Mouse (Mus musculus) C2C12 (cell line): Measurements from ENCODE around the gene Myadm. TPM values are rescaled to one million over a fixed set of nuclear protein-coding genes. Genes with fewer than 3 reads are reported as not detected.

Source experiments
- H3K27me3 ChIP-seq: one replicate; pipeline ENCODE4 v1.6.1; 2011; ENCODE audit not compliant: control insufficient read depth, insufficient read depth, insufficient read length
- H3K36me3 ChIP-seq: one replicate; pipeline ENCODE4 v1.6.1; 2011; ENCODE audit not compliant: control insufficient read depth, insufficient read depth
- H3K4me3 ChIP-seq: one replicate; pipeline ENCODE4 v1.5.1; 2011; ENCODE audit warnings: mild to moderate bottlenecking, control low read depth; ENCODE audit not compliant: poor library complexity, insufficient read depth, severe bottlenecking
- H3K79me2 ChIP-seq: one replicate; pipeline ENCODE4 v1.6.1; 2011; ENCODE audit not compliant: control insufficient read depth, insufficient read depth
- H3K79me3 ChIP-seq: one replicate; pipeline ENCODE4 v1.6.1; 2011; ENCODE audit warnings: low read depth, control low read depth
- H3ac ChIP-seq: one replicate; pipeline ENCODE3; 2011; ENCODE audit warnings: low read depth; ENCODE audit not compliant: control insufficient read depth, insufficient read length
- CEBPB ChIP-seq: IDR thresholded peaks from one replicate; pipeline ENCODE4 v1.6.1; 2011; ENCODE audit warnings: low read depth, mild to moderate bottlenecking, control low read depth, moderate library complexity
- CTCF ChIP-seq: IDR thresholded peaks from one replicate; pipeline ENCODE4 v1.5.1; 2011; ENCODE audit not compliant: control insufficient read depth, insufficient read depth, insufficient read length
- FOSL1 ChIP-seq: IDR thresholded peaks from one replicate; pipeline ENCODE4 v1.8.0; 2011; ENCODE audit warnings: mild to moderate bottlenecking, low read length; ENCODE audit not compliant: poor library complexity, insufficient read depth, severe bottlenecking
- MAX ChIP-seq: IDR thresholded peaks from one replicate; pipeline ENCODE4 v1.6.1; 2011; ENCODE audit warnings: mild to moderate bottlenecking, control low read depth
- MYOD1 ChIP-seq: IDR thresholded peaks from one replicate; pipeline ENCODE4 v1.6.1; 2011; ENCODE audit warnings: low read depth; ENCODE audit not compliant: control insufficient read depth, insufficient read length
- MYOG ChIP-seq: IDR thresholded peaks from one replicate; pipeline ENCODE4 v1.6.1; 2011; ENCODE audit not compliant: control insufficient read depth, insufficient read length; ENCODE audit errors: extremely low read depth
- USF1 ChIP-seq: IDR thresholded peaks from one replicate; pipeline ENCODE4 v1.6.1; 2011; ENCODE audit warnings: low read depth, mild to moderate bottlenecking, control low read depth, moderate library complexity
- polyA plus RNA-seq: library from polyadenylated mRNA; unstranded; fragments of >200 nt; fragmentation: generic; extraction: Trizol; gene quantifications from one replicate; pipeline ENCODE4 v1.2.1, GENCODE M21; 2012; ENCODE audit warnings: missing spikeins

Gene Myadm
- polyA plus RNA-seq, 1 experiment, result 157 TPM

DNA sequence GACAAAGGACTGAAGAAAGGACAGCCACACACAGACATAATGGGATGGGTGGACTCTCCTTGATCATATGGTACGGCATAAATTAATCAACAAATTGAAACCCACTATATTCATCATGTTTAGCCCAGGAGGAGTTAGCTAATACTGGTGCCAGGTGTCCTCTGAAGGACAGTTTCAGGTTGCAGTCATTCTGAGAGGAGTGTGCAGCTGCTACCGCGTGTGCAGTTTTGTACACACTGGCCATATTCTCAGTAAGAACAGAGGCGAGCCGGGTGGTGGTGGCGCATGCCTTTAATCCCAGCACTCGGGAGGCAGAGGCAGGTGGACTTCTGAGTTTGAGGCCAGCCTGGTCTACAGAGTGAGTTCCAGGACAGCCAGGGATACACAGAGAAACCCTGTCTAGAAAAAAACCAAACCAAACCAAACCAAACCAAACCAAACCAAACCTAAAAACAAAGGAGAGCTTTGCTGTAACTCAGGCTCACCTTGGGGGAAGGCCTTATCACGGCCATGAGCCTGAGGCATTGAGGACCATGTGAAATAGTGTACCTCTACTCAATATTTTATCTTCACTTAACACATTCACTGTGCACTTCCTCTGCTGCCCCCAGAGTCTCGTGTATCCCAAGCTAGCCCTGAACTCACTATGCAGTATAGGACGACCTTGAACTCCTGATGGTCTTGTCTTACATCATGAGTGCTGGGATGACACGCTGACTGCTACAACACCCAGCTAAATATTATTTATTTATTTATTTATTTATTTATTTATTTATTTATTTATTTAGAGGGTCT, 5.6 kb upstream of the Myadm start:
- no peaks in the 10 kb centered on the region for H3K27me3 ChIP-seq
- TF ChIP-seq CEBPB (no peak), MYOD1 (no peak), USF1 (no peak), MAX (no peak), MYOG (no peak), FOSL1 (no peak), CTCF (no peak)
- H3K79me3 ChIP-seq, result no peaks in the 10 kb centered on the region
- no peak overlapping the region for H3K4me3 ChIP-seq
- no peaks in the 10 kb centered on the region for H3K36me3 ChIP-seq
- H3K79me2 ChIP-seq, result no peaks in the 10 kb centered on the region
- H3ac ChIP-seq, result no peak overlapping the region

DNA sequence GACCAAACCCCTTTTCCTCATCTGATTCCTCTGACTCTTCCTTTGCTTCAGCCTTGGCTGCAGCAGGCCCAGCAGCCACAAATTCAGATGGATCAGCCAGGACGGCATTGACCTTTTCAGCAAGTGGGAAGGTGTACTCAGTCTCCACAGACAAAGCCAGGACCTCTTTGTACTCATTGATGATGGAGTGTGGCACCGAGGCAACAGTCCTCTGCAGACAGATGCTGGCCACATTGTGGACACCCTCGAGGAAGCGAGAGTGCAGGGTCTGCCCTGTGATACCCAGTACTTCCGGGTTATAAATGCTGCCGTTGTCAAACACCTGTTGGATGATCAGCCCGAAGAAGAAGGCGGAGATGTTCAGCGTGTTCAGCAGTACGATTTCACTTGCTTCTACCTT, 4.3 kb upstream of the Myadm start:
- H3ac ChIP-seq, result no peak overlapping the region

DNA sequence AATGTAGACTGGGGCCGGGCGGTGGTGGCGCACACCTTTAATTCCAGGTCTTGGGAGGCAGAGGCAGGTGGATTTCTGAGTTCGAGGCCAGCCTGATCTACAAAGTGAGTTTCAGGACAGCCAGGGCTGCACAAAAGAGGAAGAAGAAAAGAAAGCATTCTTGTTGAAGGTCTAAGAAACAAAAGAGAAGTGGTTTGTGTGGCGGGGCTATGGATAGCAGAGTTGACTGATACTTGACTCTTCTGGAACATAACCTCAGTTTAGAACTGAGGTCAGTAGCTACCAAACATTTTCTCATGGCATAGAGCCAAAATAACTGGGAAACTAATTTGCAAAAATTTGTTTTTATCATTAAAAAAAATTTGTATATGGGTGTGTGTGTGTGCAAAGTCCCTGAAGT, 2.8 kb upstream of the Myadm start:
- peaks cover 8% of the 10 kb centered on the region for H3K79me2 ChIP-seq
- TF ChIP-seq CEBPB (no peak), MAX (no peak), USF1 (no peak), CTCF (no peak)
- H3K27me3 ChIP-seq, result no peaks in the 10 kb centered on the region
- H3K4me3 ChIP-seq, result no peak overlapping the region
- no peak overlapping the region for H3ac ChIP-seq
- H3K36me3 ChIP-seq, result no peaks in the 10 kb centered on the region
- H3K79me3 ChIP-seq, result peaks cover 3% of the 10 kb centered on the region

More for the DNA sequence above, 4.3 kb upstream of the Myadm start:
- Histone ChIP-seq H3K4me3 (no peak overlapping the region), H3K79me3 (no peaks in the 10 kb centered on the region), H3K79me2 (no peaks in the 10 kb centered on the region), H3K36me3 (no peaks in the 10 kb centered on the region), H3K27me3 (no peaks in the 10 kb centered on the region)
- TF ChIP-seq MYOD1, result no peak
- no peak for TF ChIP-seq CEBPB
- no peak for TF ChIP-seq MYOG
- no peak for TF ChIP-seq MAX

DNA sequence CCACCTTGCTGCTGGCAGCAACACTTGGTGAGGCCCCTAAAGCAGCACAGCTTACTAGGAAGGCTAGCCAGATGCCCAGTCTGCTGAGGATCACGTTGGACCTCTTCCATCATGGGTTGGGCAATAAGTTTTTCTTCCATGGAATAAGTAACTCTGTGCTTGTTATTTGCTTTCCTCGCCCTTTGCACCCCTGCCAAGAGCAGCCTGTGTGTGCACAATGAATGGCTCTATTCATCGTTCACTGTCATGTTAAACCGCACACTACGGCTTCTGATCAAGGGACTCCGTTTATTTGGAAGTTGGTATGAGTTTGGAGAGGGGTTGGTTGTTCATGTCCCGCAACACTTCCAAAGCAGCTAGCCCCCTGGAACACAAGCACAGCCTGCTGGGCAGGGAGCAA, 1.7 kb upstream of the Myadm start:
- Histone ChIP-seq H3K27me3 (no peaks in the 10 kb centered on the region), H3K36me3 (no peaks in the 10 kb centered on the region), H3K4me3 (no peak overlapping the region), H3ac (no peak overlapping the region), H3K79me2 (peaks cover 16% of the 10 kb centered on the region), H3K79me3 (peaks cover 11% of the 10 kb centered on the region)
- TF ChIP-seq MYOG, result no peak
- TF ChIP-seq FOSL1, result no peak
- no peak for TF ChIP-seq USF1
- TF ChIP-seq CEBPB, result no peak
- no peak for TF ChIP-seq CTCF
- TF ChIP-seq MYOD1, result no peak
- no peak for TF ChIP-seq MAX

DNA sequence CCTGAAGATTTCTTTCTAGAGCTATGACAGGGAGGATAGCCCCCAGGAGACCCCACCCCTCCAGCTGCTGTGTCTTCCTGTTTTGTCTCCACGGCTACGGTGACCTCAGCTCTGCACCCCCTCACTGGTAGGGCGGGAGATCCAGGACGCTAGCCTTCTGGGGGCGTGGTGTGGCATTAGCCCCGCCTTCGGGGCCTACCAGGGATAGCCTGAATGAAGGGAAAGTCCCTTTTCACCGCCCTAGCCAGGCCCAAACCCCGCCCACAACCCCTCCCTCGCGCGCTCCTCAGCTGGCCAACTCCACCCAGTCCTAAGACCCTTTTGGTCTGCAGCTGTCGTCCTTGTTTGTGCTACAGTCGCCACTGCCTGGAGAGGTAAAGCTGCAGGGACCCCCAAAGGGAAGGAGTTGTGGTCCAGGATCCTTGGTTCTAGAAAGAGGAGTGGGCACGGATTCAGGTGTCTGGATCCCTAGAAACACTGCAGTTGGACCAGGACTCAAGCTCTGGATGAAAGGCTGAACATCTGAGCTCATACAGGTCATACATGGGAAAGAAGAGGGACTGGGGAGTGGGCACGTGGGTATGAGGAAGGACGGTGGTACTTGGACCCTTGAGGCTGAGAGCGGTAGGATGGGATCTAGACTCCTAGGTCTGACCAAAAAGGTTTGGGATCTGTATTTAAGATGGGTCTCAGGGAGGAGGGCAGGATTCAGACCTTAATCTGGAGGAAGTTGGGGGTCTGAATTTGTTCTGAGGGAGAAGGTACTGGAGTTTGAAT, 1.6 kb downstream of the Myadm start:
- Histone ChIP-seq H3K36me3 (peaks cover 20% of the 10 kb centered on the region), H3K4me3 (peak overlapping the region; percentile 51), H3K79me2 (peaks cover 48% of the 10 kb centered on the region), H3K27me3 (no peaks in the 10 kb centered on the region), H3K79me3 (peaks cover 37% of the 10 kb centered on the region), H3ac (peak overlapping the region; percentile 76)
- no peak for TF ChIP-seq CTCF
- no peak for TF ChIP-seq MYOG
- no peak for TF ChIP-seq CEBPB
- TF ChIP-seq FOSL1, result no peak
- TF ChIP-seq MYOD1, result peak; percentile 51
